Mouse (Mus musculus) ovary, postnatal 14 days (tissue): Measurements from ENCODE around the gene Mrps23.

Source experiments
- DNase-seq: peaks from one replicate; pipeline ENCODE4 v3.0.0; 2022; ENCODE audit warnings: low spot score

Mrps23 gene

DNA sequence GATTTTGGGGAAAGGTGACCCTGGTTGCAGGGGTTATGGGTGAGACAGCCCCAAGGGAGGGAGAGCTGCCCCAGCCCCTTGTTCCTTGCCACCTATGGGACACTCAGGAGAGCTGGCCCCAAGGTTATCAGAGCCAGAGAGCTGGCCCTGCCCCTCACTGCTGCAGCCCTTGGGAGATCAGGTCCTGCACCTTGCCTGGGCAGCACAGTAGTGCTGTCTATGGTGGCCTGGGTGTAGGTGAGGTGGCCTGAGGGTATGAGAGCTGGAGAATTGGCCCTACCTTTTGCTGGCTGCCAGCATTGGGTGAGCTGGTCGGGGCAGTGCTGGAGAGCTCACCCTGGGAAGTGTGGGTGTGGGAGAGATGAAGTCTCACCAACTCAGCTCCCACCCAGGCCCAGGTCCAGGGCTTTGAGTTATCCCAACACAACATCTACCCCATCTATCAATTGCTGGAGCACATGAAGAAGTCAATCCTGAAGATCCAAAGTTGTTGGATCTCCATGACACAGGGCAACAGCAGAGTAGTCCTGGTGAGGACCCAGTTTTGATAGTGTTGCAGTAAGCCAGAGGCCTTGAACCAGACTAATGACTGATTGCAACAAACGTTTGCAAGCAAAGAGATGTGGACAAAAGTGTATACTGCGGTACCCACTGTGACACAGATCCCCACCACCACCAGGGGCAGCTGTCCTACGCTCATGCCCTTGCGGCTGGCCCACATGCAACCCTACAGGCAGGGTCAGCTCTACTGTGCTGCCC lies 7.8 kb downstream of the Mrps23 start:
- DNase-seq = no peak

DNA sequence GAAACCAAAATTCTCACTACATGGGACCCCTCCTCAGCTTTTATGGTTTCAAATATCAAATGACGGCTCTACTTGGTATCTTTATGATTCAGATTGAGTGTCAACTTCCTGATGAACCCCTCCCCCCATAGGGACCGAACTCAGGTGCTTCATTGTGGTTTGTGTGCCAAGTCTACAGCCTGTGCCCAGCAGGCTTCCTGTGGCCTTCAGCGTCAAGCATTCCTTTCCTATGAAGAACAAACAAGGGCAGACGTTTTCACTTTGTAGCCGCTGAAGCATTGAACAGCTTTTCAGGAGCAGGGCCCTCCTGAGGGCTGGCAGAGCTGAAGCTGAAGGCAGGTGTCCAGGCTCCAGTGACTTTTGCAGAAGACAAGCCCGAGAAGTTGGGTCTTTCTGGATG lies 9.6 kb downstream of the Mrps23 start:
- no peak for DNase-seq

DNA sequence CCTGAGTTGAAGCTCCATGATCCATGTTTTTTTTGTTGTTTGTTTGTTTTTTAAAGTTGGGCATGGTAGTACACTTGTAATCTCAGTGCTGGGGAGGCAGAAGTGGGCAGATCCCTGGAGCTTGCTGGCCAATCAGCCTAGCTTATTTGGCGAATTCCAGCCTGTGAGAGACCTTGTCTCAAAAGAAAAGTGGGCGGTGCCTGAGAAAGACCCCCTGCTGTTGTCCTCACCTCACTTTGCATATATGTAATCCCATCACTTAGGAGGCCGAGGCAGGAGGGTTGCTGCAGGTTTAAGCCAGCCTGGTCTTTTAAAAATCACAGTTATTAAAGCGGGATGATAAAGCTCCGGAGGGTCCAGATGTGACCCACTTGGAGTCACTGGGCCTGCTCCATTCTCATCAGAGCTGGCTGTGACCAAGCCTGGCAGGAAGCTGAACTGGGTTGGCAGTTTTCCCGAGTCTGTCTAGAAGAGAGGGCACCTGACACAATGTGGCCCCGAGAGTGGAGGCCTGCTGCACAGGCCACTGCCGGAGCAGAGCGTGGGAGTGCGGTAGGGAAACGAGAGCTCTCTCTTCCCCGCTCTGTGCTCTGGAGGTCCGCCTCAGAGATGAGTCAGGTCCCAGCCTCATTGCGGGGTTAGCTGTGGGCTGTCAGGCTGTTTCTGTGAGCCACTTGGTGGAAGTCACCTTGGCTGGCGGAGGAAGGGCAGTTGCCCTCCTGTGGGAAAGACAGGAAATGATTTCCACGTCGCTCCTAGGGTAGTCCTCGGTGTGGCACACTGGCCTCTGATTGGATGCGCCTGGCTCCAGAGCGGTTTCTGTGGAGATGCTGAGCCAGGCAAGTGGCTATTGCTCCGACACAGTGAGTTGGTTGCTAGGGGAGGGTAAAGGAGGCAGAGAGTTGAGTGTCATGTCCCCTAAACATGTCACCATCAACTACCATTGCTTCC lies 11.0 kb downstream of the Mrps23 start:
- DNase-seq = no peak

DNA sequence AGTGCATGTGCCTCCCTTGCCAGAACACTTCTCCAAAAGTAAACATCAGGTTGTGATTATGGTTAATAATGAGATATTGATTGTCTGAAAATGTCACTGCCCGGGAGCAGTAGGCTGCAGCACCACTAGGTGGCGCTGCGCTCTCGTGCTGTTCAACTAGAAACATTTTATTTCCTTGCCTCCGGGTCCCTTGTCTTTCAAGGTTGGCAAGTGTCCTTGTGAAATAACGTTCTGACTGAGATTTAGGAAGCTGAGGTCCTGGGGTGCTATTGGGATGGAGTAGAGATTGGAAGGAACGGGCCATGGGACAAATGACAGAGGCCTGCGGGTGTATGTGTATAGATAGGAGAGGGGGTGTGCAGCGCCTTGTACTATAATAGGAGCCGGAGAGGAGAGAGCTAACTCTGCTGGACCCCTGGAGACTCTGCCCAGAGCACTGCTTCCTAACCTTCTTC lies 12.1 kb downstream of the Mrps23 start:
- DNase-seq = no peak

DNA sequence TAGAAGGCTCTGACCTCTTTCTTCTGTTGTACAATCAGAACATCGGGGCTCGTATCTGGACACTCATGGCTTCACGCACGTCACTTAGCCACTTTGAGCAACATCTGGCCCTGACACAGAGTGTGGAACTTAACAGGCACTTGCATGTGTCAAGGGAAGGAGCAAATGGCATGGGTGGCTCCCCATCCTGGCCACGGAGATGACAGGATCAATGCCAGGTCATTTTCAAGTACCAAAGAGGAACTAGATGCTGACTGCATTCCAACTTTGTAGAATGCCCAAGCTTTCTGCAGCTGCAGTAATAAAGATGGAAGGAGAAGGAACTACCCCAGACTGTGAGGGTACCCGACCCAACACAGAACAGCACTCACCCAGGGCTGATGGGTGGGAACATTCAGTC lies 14.0 kb downstream of the Mrps23 start:
- DNase-seq = no peak

DNA sequence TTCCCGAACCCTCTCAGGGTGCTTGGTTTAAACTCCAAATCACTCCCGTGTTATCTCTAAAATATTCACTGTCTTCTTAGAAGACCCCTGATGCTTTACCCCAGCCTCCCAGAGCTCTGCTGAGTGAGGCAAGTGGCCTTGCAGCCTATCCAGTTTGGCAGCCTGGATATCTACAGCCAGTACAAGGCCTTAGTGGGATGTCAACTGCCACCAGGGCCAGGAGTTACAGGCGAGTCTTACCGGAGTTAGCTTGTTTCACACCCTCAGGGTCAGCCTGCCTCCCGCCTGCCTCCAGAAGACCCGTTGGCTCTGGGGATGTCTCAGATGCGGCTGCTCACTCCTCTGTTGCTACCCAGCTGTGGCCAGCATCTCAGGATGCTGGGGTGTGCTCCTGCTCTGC lies 14.4 kb downstream of the Mrps23 start:
- DNase-seq = no peak

DNA sequence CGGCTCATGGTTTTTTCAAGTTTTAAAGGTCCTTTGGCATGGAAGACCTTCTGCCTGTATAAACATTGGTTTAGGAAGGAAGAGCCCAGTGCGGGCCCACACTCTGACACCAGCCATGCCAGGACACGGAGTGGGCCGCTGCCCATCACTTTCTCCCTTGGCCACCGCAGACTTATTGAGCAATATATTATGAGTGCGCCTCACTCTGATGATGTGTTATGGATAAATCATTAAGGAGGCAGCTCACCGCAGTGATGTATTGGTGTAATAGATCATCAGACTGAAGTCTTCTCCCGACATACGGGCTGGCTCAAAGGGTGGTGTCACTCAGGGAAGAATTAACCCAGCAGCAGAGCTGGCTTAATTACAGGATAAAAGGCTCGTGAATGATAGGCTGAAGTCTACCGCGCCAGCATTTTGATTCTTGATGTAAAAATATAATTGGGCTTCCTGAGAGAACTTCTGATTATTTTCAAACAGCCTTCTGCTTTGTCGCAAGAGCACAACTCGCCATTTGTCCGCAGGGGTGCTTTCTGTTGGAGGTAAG lies 17.8 kb downstream of the Mrps23 start:
- no peak for DNase-seq

DNA sequence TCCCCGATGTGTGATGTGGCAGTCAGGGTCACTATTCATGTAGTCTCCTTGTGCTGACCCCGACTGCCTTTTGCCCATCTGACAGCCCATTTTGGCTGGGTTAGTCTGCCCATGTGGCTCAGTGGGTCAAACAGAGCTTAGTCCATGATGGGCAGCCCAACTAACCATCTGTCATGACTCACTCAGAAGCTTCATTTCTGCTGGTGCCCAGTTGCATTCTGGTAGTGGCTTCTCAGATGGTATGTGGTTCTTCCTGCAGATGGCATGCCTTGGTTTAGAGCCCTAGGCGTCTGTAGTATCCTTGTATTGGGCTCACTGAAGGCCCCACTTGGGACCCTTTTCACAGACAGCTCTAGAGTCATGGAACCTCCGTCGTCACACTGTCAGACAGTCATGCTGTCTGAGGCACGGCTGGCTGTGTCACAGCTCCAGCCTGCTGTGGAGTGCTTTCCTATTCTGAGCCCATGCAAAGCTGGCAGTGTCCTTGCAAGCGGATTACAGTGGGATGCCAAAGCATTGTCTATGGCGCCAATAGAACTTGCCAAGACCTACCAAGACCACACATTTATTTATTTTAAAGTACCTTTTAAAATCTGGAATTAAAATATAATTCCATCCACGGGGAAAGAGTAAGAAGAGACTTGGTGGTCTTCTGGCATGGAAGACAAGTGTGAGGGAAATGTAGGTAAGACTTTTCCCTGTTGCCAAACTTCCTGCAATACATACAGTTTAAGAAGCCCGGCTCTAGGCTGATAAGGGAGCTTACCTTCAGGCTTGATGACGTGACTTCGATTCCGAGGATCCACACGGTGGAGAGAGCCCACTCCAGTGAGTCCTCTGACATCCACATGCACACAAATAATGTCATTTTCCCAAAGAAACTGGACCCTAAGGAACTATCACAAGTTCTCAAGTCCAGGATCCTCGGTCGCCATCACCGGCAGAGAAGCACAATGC lies 23.1 kb downstream of the Mrps23 start:
- no peak for DNase-seq

DNA sequence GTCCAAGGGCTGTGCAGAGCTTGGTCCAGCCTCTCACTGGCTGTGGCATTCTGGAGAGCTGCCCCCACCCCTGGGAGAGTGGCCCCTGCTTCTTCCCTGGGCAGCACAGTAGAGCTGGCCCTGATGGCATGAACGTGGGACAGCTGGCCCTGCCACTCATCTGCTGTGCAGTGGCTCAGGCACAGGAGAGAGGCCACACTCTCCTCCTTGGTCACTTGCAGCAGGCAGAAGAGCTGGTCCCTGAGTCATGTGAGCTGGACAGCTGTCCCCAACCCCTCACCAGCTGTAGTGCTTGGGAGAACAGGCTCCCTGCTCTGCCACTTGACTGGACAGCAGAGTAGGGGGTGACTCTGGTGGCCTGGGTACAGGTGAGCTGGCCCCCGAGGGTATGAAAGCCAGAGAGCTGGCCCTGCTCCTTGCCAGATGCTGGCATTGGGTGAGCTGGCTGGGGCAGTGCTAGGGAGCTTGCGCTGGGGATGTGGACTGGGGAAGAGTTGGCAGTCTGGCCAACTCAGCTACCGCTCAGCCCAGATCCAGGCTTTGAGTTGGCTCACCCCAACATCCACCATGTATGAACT lies 27.1 kb downstream of the Mrps23 start:
- DNase-seq = no peak

DNA sequence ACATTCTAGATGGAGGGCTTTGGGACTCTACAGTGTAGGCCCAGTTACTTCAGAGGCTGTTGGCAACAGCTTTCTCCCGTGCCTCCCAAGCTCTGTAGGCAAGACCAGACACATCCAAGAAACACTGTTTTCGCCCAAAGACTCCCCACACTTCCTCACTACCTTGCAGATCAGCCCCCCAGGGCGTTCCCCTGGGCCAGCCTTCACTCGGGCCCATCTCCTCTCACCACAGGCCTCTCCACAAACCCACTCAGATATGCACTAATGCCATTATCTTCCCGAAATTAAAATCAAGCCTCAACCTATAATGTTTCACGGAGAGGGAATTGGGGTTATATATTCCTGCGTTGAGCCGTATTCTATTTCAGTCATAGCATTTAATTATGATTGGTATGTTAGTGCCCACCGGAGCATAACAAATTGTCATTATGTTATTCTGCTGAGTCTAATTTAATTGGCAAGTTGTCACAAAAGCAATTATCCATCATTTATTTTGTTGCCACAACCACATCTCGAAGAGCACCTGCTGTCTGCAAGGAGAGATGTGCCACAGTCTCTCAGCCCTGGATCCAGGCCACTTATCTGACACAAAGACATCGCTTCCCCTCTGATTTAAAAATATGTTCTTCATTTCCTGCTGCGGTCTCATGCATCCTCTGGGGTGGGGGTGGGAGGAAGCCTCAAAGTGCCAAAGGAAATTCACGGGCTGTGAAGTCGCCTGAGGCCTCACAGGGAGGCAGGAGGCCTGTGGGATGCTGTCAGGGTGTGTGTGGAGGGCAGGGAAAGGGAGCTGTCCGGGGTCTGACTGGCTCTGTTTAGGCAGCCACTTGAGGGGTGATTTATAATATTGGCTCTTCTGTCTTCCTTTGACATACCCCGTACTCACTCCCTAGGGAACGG lies 29.6 kb downstream of the Mrps23 start:
- no peak for DNase-seq

DNA sequence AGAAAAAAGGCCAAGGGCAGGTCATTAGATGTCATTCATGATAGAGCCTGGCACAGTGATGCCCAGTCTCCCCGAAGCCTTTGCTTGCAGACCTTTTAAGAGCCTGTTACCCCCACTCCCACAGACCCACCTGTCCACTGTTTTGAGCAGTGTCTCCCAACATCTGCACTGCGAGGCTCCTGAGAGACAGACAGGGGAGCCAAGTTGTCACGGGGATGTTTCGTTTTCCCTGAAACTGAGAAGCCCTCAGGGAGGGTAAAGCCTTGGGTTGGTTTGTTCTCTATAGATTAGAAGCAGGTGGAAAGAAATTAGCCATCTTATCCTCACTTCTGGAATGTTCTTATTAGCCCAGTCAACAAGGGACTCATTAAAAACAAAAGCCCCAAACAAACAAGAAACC lies 30.6 kb downstream of the Mrps23 start:
- DNase-seq = no peak

DNA sequence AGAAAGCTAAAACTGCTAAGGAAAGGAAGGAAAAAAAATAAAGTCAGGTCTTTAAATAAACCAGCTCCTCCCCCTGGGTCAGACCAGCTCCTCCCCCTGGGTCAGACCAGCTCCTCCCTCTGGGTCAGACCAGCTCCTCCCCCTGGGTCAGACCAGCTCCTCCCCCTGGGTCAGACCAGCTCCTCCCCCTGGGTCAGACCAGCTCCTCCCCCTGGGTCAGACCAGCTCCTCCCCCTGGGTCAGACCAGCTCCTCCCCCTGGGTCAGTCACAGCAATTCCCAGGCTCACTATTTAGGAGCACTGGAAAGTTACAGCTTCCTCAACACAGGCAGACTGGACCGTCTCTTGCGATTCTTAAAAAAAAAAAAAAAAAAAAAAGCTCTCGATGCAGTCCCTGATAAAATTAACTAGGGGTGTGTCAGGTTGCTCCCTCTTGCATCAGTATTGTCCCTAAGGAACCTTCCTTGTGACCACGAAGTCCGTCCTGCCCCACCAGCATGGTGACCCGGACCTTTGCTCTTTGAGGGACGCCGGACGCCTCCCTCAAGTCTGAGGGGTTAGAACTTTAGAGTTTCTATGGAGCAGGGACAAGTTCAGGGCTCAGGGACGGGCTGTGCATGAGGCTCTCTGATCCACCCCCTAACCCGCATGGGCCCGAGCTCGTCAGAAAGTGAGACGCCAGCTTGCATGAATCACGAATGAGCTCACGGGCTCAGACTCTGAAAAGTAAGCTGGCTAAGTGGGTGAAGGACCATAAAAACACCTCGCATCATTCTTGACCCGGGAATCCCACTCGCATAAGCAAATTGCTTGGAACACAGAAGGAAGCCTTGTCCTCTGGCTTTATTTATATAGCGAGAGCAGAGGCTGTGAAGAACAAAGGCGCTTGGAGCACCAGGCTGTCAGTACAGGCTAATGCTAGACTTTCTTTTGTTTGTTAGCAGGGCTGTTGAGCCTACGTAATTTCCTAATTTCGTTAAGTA lies 31.3 kb downstream of the Mrps23 start:
- no peak for DNase-seq

DNA sequence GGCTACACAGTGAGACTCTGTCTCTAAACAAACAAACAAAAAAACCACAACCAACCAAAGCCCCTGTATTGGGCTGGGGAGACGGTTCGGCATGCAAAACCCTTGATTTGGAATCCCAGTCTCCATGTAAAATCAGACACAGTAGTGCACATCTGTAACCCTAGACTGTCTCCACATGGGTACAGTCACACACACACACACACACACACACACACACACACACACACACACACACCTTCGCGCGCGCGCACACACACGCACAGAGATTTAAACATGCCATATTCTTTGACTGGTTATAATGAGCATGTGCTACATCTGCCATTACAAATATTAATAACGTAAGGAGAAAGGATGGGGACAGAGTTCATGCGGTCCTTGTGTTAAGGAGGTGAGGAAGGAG lies 36.1 kb downstream of the Mrps23 start:
- DNase-seq = no peak

DNA sequence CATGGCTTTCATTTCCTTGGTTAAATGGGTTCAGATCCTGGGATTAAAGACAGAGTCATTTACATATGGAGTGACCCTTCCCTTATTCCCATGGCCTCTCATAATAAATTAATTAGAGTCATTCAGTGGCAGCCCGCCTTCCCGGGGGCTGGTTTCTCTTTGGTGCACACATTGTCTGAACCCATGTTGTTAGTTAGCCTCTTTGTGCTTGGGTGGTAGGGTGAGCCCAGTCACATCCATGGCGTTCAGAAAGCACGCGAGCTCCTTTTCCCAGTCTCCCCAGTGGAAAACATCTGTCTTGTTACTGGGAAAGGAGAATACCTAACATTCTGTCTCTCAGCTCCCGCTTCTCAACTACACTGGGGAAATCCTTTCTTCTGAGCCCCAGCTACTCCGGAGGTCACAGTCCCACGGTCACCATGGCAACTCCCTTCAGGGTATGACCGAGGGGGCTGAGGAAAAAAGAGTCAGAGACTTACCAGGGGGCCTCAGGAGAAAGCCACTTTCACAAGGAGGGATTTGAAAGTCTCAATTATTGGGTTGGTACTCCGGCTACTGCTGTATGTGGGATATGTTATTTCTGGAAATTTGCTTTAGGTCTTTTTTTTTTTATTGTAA lies 36.7 kb downstream of the Mrps23 start:
- DNase-seq = no peak

DNA sequence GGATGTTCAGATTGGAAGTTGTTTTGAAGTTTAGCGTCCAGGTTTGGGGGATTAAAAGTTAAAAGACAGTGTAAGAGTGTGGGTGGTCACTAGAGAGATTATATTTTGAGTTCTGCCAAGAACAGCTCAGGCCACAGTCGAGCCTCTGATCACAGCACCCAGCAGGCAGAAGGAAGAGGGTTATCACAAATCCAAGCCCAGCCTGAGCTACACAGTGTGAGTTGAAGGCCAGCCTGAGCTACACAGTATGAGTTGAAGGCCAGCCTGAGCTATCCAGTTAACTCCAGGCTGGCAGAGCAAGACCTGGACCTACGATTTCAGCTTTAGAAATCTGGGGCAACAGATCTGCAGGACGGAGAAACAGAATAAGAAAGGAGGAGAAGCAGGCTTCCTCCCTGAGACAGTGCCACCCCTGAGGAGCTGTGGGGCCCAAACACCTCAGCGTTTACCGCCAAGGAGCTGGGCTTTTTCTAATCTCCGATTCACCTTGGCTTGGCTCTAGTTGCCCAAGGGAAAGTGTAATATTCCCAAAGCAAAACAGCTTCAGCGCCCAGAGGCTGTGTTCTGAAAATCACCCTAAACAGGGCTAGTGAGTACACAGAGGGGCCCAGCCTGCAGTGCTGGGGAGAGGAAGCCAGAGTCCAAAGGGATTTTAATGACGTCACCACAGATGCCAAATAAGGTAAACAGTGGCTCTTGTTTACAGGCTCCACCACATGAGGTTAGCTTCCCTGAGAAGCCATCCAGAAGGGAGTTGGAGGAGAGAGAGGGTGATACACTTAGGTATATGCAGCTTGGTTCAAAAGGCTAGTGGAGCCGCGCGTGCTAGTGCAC lies 37.5 kb downstream of the Mrps23 start:
- no peak for DNase-seq

DNA sequence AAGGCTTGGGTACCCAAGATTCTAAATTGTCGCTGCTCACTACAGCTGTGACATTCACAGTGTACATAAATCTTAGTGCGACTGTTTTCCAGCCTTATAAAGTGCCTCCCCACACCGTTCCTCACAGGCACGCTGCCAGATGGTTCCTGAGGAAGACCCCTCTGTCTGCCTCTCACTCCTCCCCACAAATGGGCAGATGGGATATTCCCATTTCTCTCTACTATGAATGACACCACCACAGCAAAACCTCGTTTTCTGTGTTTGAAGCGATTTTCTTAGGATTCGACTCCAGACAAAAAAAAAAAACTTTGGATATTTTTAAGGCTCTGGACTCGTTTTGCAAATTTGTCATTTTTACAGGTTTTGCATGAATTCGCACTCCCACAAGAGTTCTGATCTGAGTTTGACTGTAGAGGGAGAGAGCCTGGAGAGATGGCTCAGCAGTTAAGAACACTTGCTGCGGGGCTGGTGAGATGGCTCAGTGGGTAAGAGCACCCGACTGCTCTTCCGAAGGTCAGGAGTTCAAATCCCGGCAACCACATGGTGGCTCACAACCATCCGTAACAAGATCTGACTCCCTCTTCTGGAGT lies 41.5 kb downstream of the Mrps23 start:
- DNase-seq = no peak

DNA sequence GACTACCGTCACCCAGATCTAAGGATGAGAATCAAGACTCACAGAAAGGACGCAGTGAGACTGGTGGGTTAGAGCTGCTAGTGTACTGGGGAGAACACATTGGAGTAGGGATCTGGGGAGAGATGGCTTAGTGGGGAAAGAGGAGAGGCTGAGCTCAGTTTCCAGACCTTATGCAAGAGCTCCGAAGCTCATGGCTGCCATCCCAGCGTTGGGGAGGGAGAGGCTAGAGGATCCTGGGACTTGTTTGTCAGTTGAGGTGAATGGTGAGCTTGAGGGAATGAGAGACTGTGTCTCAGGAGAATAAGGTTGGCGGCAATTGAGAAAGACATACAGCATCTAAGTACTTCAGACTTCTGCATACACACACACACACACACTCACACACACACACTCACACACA lies 44.4 kb downstream of the Mrps23 start:
- DNase-seq = no peak
